Mouse (Mus musculus) adrenal gland, adult 18-20 months (tissue): ENCODE measurements at regions not wholly inside any gene's neighbourhood (a gene's known extent, or its start where the extent isn't known, plus 50 kb on each side); places are given as distances from the start of the nearest gene placed in this dataset.
A peak's percentile ranks its signal among the peaks of the same experiment; 100 is the strongest.
"Not testable (repeated sequence)": the region's sequence is repeated elsewhere in the genome, so short reads cannot be mapped to it uniquely, and the experiment has no call there.

ENCODE experiments used
- DNase-seq, 2 experiments: peaks; one replicate each; pipeline ENCODE4 v3.0.0; 2021 to 2022; ENCODE audit warnings: low spot score in 2 of 2

GRCm38 (mm10) chr11:56505068-56505467 lies 464.3 kb upstream of the Nmur2 start:
- peak in 1 of 2 experiments; percentile 3 for DNase-seq

GRCm38 (mm10) chr11:56514941-56515340 lies 474.1 kb upstream of the Nmur2 start:
- no peak for DNase-seq

- DNase-seq, result no peak
These were observed 477.7 kb upstream of the Nmur2 start for GRCm38 (mm10) chr11:56518486-56518885.

- DNase-seq, result no peak
These were observed 460.5 kb upstream of the Gria1 start for GRCm38 (mm10) chr11:56550736-56551135.

GRCm38 (mm10) chr11:56556332-56556731 lies 454.9 kb upstream of the Gria1 start:
- no peak for DNase-seq

GRCm38 (mm10) chr11:56580028-56580427 lies 431.2 kb upstream of the Gria1 start:
- DNase-seq, result no peak

- no peak for DNase-seq
These were observed 428.1 kb upstream of the Gria1 start for GRCm38 (mm10) chr11:56583054-56583453.

- not testable (repeated sequence) for DNase-seq
These were observed 417.8 kb upstream of the Gria1 start for GRCm38 (mm10) chr11:56593435-56593834.

- DNase-seq, result no peak
These were observed 407.4 kb upstream of the Gria1 start for GRCm38 (mm10) chr11:56603742-56604141.

- DNase-seq, result no peak
These were observed 383.5 kb upstream of the Gria1 start for GRCm38 (mm10) chr11:56627659-56628058.

GRCm38 (mm10) chr11:56633445-56633844 lies 377.7 kb upstream of the Gria1 start:
- no peak for DNase-seq

GRCm38 (mm10) chr11:56636606-56637226 lies 374.5 kb upstream of the Gria1 start:
- DNase-seq, result no peak

- DNase-seq, result no peak
These were observed 369.5 kb upstream of the Gria1 start for GRCm38 (mm10) chr11:56641716-56642115.
